Mouse (Mus musculus): ENCODE results near the gene Metrn. TPM values are rescaled to one million over a fixed set of nuclear protein-coding genes. Genes with fewer than 3 reads are reported as not detected.

Metrn gene
- polyA plus RNA-seq, 1 experiment from 2014 or later = 82.2 TPM

- H3K27ac ChIP-seq (replicated peaks) = no peak overlapping the region
- peaks cover 2% of the 10 kb centered on the region; the same call in 1 of the 2 replicates for H3K4me1 ChIP-seq (replicated peaks)
- H3K9me3 ChIP-seq = no peaks in the 10 kb centered on the region
- H3K4me3 ChIP-seq = no peak overlapping the region
- H3K36me3 ChIP-seq = no peaks in the 10 kb centered on the region
- ATAC-seq (ENCODE audit: low FRiP score, low read depth) = no peak
- no peak overlapping the region for H3K9ac ChIP-seq
- no peaks in the 10 kb centered on the region for H3K27me3 ChIP-seq
- no peak overlapping the region for H3K4me2 ChIP-seq
- 83% methylated on average over 9 of the region's 9 CpGs for WGBS
Measured at GRCm38 (mm10) chr17:25756378-25757242, 40.3 kb downstream of the Metrn start.

GRCm38 (mm10) chr17:25755627-25756377, 41.1 kb downstream of the Metrn start:
- H3K27me3 ChIP-seq = no peaks in the 10 kb centered on the region
- H3K27ac ChIP-seq (replicated peaks) = no peak overlapping the region
- no peak overlapping the region for H3K9ac ChIP-seq
- no peaks in the 10 kb centered on the region for H3K36me3 ChIP-seq
- no peak for ATAC-seq (ENCODE audit: low FRiP score, low read depth)
- no peak overlapping the region for H3K4me3 ChIP-seq
- peaks cover 7% of the 10 kb centered on the region; the same call in 1 of the 2 replicates for H3K4me1 ChIP-seq (replicated peaks)
- WGBS = 77% methylated on average over 4 of the region's 4 CpGs
- H3K9me3 ChIP-seq = no peaks in the 10 kb centered on the region
- H3K4me2 ChIP-seq = no peak overlapping the region

GRCm38 (mm10) chr17:25755086-25755485, 41.9 kb downstream of the Metrn start:
- 80% methylated on average over 4 of the region's 4 CpGs for WGBS
- Histone ChIP-seq H3K4me1 (replicated peaks) (peaks cover 7% of the 10 kb centered on the region; the same call in 1 of the 2 replicates), H3K4me2 (no peak overlapping the region), H3K27me3 (no peaks in the 10 kb centered on the region), H3K9ac (no peak overlapping the region), H3K27ac (replicated peaks) (no peak overlapping the region), H3K36me3 (no peaks in the 10 kb centered on the region), H3K4me3 (no peak overlapping the region), H3K9me3 (no peaks in the 10 kb centered on the region)
- ATAC-seq (ENCODE audit: low FRiP score, low read depth) = no peak

- no peak within 1 kb of the TSS for H3K9ac ChIP-seq
- H3K4me1 ChIP-seq (replicated peaks) = peaks cover 7% of the 10 kb centered on the region; the same call in 1 of the 2 replicates
- H3K36me3 ChIP-seq = no peaks in the 10 kb centered on the region
- 88% methylated on average over 9 of the region's 9 CpGs for WGBS
- no peak within 1 kb of the TSS for H3K4me3 ChIP-seq
- H3K4me2 ChIP-seq = no peak within 1 kb of the TSS
- no peak within 1 kb of the TSS for H3K27ac ChIP-seq (replicated peaks)
- no peaks in the 10 kb centered on the region for H3K27me3 ChIP-seq
- H3K9me3 ChIP-seq = no peaks in the 10 kb centered on the region
- ATAC-seq (ENCODE audit: low FRiP score, low read depth) = no peak
Measured at GRCm38 (mm10) chr17:25754241-25754640, 42.7 kb downstream of the Metrn start, which contains the start of gene Msln. Gene Msln, minus strand, starts transcription at chr17:25754378.

- Histone ChIP-seq H3K4me1 (replicated peaks) (peaks cover 7% of the 10 kb centered on the region; the same call in 1 of the 2 replicates), H3K27ac (replicated peaks) (no peak overlapping the region), H3K4me3 (no peak overlapping the region), H3K9ac (no peak overlapping the region), H3K9me3 (no peaks in the 10 kb centered on the region), H3K4me2 (no peak overlapping the region), H3K27me3 (no peaks in the 10 kb centered on the region), H3K36me3 (no peaks in the 10 kb centered on the region)
- no peak for ATAC-seq (ENCODE audit: low FRiP score, low read depth)
- WGBS = 57% methylated on average over 5 of the region's 5 CpGs
Measured at GRCm38 (mm10) chr17:25751446-25751845, 45.5 kb downstream of the Metrn start.

- 86% methylated on average over 6 of the region's 6 CpGs for WGBS
- Histone ChIP-seq H3K27me3 (no peaks in the 10 kb centered on the region), H3K4me3 (no peak overlapping the region), H3K27ac (replicated peaks) (no peak overlapping the region), H3K36me3 (no peaks in the 10 kb centered on the region), H3K4me2 (no peak overlapping the region), H3K9me3 (no peaks in the 10 kb centered on the region), H3K9ac (no peak overlapping the region), H3K4me1 (replicated peaks) (peaks cover 7% of the 10 kb centered on the region; the same call in 1 of the 2 replicates)
- ATAC-seq (ENCODE audit: low FRiP score, low read depth) = no peak
Measured at GRCm38 (mm10) chr17:25749314-25749713, 47.6 kb downstream of the Metrn start.

- ATAC-seq (ENCODE audit: low FRiP score, low read depth) = no peak
- peaks cover 7% of the 10 kb centered on the region; the same call in 1 of the 2 replicates for H3K4me1 ChIP-seq (replicated peaks)
- no peaks in the 10 kb centered on the region for H3K36me3 ChIP-seq
- H3K27ac ChIP-seq (replicated peaks) = no peak overlapping the region
- H3K4me3 ChIP-seq = no peak overlapping the region
- no peaks in the 10 kb centered on the region for H3K27me3 ChIP-seq
- no peaks in the 10 kb centered on the region for H3K9me3 ChIP-seq
- no peak overlapping the region for H3K4me2 ChIP-seq
- H3K9ac ChIP-seq = no peak overlapping the region
- WGBS = 91% methylated on average over 4 of the region's 4 CpGs
Measured at GRCm38 (mm10) chr17:25748238-25748637, 48.7 kb downstream of the Metrn start.

GRCm38 (mm10) chr17:25744311-25744710, 52.6 kb downstream of the Metrn start:
- WGBS = 87% methylated on average over 10 of the region's 10 CpGs
- Histone ChIP-seq H3K4me1 (replicated peaks) (no peaks in the 10 kb centered on the region), H3K27me3 (no peaks in the 10 kb centered on the region), H3K9me3 (no peaks in the 10 kb centered on the region), H3K27ac (replicated peaks) (no peak overlapping the region), H3K9ac (no peak overlapping the region), H3K4me3 (no peak overlapping the region), H3K4me2 (no peak overlapping the region), H3K36me3 (no peaks in the 10 kb centered on the region)
- no peak for ATAC-seq (ENCODE audit: low FRiP score, low read depth)

- no peaks in the 10 kb centered on the region for H3K27me3 ChIP-seq
- no peaks in the 10 kb centered on the region for H3K4me1 ChIP-seq (replicated peaks)
- no peak overlapping the region for H3K4me3 ChIP-seq
- no peak overlapping the region for H3K4me2 ChIP-seq
- no peaks in the 10 kb centered on the region for H3K36me3 ChIP-seq
- H3K9me3 ChIP-seq = no peaks in the 10 kb centered on the region
- WGBS = 94% methylated on average over 9 of the region's 9 CpGs
- no peak overlapping the region for H3K9ac ChIP-seq
- no peak for ATAC-seq (ENCODE audit: low FRiP score, low read depth)
- no peak overlapping the region for H3K27ac ChIP-seq (replicated peaks)
Measured at GRCm38 (mm10) chr17:25743831-25744230, 53.1 kb downstream of the Metrn start.

Small RNA genes lying within 50 kb of the gene (microRNA-seq; reads per million reads assigned to microRNA genes)
- gene Gm25083 = not detected
- 1.1 reads per million for gene Mir3082
- gene Mir6966 = not detected

Other genes starting within 250 kb of the Metrn start
- 17.8 and 23.8 TPM in 2 replicates for gene Sox8, start 226.4 kb downstream of the Metrn start, polyA plus RNA-seq (2015; fragmentation: Nextera tagmentation; extraction: Ambion mirVana)
- gene Lmf1, start 218.1 kb downstream of the Metrn start, polyA plus RNA-seq (2015; fragmentation: Nextera tagmentation; extraction: Ambion mirVana) = 23.8 and 25.1 TPM in 2 replicates
- gene Gng13, start 80.0 kb downstream of the Metrn start, polyA plus RNA-seq (2015; fragmentation: Nextera tagmentation; extraction: Ambion mirVana) = 6.7 and 9.6 TPM in 2 replicates
- 8.2 and 8.8 TPM in 2 replicates for gene Chtf18, start 69.7 kb downstream of the Metrn start, polyA plus RNA-seq (2015; fragmentation: Nextera tagmentation; extraction: Ambion mirVana)
- gene Rpusd1, start 69.5 kb downstream of the Metrn start, polyA plus RNA-seq (2015; fragmentation: Nextera tagmentation; extraction: Ambion mirVana) = 28.7 and 30.1 TPM in 2 replicates
- gene Mslnl, start 61.1 kb downstream of the Metrn start, polyA plus RNA-seq (2015; fragmentation: Nextera tagmentation; extraction: Ambion mirVana) = 0.05 TPM in 1 of 2 replicates, not detected in the other
- 0.84 TPM in 1 of 2 replicates, not detected in the other for gene Msln, start 42.8 kb downstream of the Metrn start, polyA plus RNA-seq (2015; fragmentation: Nextera tagmentation; extraction: Ambion mirVana)
- 29.5 and 30.7 TPM in 2 replicates for gene Narfl, start 23.4 kb downstream of the Metrn start, polyA plus RNA-seq (2015; fragmentation: Nextera tagmentation; extraction: Ambion mirVana)
- 133 TPM in 2 replicates for gene Haghl, start 11.5 kb downstream of the Metrn start, polyA plus RNA-seq (2015; fragmentation: Nextera tagmentation; extraction: Ambion mirVana)
- 0.31 and 0.48 TPM in 2 replicates for gene Ccdc78, start 10.6 kb downstream of the Metrn start, polyA plus RNA-seq (2015; fragmentation: Nextera tagmentation; extraction: Ambion mirVana)
- gene Fam173a, start 4.2 kb downstream of the Metrn start, polyA plus RNA-seq (2015; fragmentation: Nextera tagmentation; extraction: Ambion mirVana) = 90.1 and 95.7 TPM in 2 replicates
- 2.0 TPM in 1 of 2 replicates, not detected in the other for gene AC134908.4, start 1.5 kb downstream of the Metrn start, polyA plus RNA-seq (2015; fragmentation: Nextera tagmentation; extraction: Ambion mirVana)
- gene Fbxl16, start 11.9 kb upstream of the Metrn start, polyA plus RNA-seq (2015; fragmentation: Nextera tagmentation; extraction: Ambion mirVana) = 38.2 and 45.0 TPM in 2 replicates
- gene Wdr24, start 26.5 kb upstream of the Metrn start, polyA plus RNA-seq (2015; fragmentation: Nextera tagmentation; extraction: Ambion mirVana) = 27.3 and 28.2 TPM in 2 replicates
- 51.1 and 55.0 TPM in 2 replicates for gene Jmjd8, start 31.7 kb upstream of the Metrn start, polyA plus RNA-seq (2015; fragmentation: Nextera tagmentation; extraction: Ambion mirVana)
- 358 and 382 TPM in 2 replicates for gene Stub1, start 36.3 kb upstream of the Metrn start, polyA plus RNA-seq (2015; fragmentation: Nextera tagmentation; extraction: Ambion mirVana)
- 51.9 and 56.8 TPM in 2 replicates for gene Rhbdl1, start 40.2 kb upstream of the Metrn start, polyA plus RNA-seq (2015; fragmentation: Nextera tagmentation; extraction: Ambion mirVana)
- gene Gm20683, start 44.6 kb upstream of the Metrn start, polyA plus RNA-seq (2015; fragmentation: Nextera tagmentation; extraction: Ambion mirVana) = 13.8 and 14.0 TPM in 2 replicates
- 15.1 and 16.6 TPM in 2 replicates for gene Rhot2, start 47.7 kb upstream of the Metrn start, polyA plus RNA-seq (2015; fragmentation: Nextera tagmentation; extraction: Ambion mirVana)
- 19.0 and 19.9 TPM in 2 replicates for gene Wdr90, start 64.4 kb upstream of the Metrn start, polyA plus RNA-seq (2015; fragmentation: Nextera tagmentation; extraction: Ambion mirVana)
- 27.0 and 28.4 TPM in 2 replicates for gene Mcrip2, start 71.6 kb upstream of the Metrn start, polyA plus RNA-seq (2015; fragmentation: Nextera tagmentation; extraction: Ambion mirVana)
- gene Mettl26, start 77.9 kb upstream of the Metrn start, polyA plus RNA-seq (2015; fragmentation: Nextera tagmentation; extraction: Ambion mirVana) = 58.7 and 64.1 TPM in 2 replicates
- gene Wfikkn1, start 83.7 kb upstream of the Metrn start, polyA plus RNA-seq (2015; fragmentation: Nextera tagmentation; extraction: Ambion mirVana) = 0.39 and 0.44 TPM in 2 replicates
- 49.3 and 55.0 TPM in 2 replicates for gene Rab40c, start 122.6 kb upstream of the Metrn start, polyA plus RNA-seq (2015; fragmentation: Nextera tagmentation; extraction: Ambion mirVana)
- 73.9 and 77.2 TPM in 2 replicates for gene Pigq, start 147.8 kb upstream of the Metrn start, polyA plus RNA-seq (2015; fragmentation: Nextera tagmentation; extraction: Ambion mirVana)
- gene Nhlrc4, start 147.8 kb upstream of the Metrn start, polyA plus RNA-seq (2015; fragmentation: Nextera tagmentation; extraction: Ambion mirVana) = 0.30 and 0.91 TPM in 2 replicates
- 2.7 and 5.4 TPM in 2 replicates for gene A930017K11Rik, start 155.4 kb upstream of the Metrn start, polyA plus RNA-seq (2015; fragmentation: Nextera tagmentation; extraction: Ambion mirVana)
- gene Capn15, start 188.7 kb upstream of the Metrn start, polyA plus RNA-seq (2015; fragmentation: Nextera tagmentation; extraction: Ambion mirVana) = 20.2 and 27.6 TPM in 2 replicates

Data from hindbrain, embryonic 15.5 days (tissue).